Mouse (Mus musculus): ENCODE measurements around the gene Krtap26-1. TPM values are rescaled to one million over a fixed set of nuclear protein-coding genes. Genes with fewer than 3 reads are reported as not detected.

The Krtap26-1 gene
- polyA plus RNA-seq, 1 experiment: not detected

GRCm38 (mm10) chr16:88627566-88627965 lies 20.0 kb downstream of the Krtap26-1 start, which contains the start of gene 2310079G19Rik:
Gene 2310079G19Rik (minus strand): TSS chr16:88627666.
- Histone ChIP-seq H3K4me3 (ENCODE audit: low read depth, low read length) (no peak within 1 kb of the TSS), H3K27me3 (ENCODE audit: control insufficient read depth, insufficient read depth, low read length, poor library complexity, severe bottlenecking) (no peaks in the 10 kb centered on the region), H3K9me3 (replicated peaks; ENCODE audit: control insufficient read depth, insufficient read depth, low read length, poor library complexity, severe bottlenecking) (no peaks in the 10 kb centered on the region), H3K4me1 (ENCODE audit: control insufficient read depth, insufficient read depth, low read length) (no peaks in the 10 kb centered on the region), H3K27ac (ENCODE audit: insufficient read depth, low read length) (no peak within 1 kb of the TSS), H3K9ac (ENCODE audit: low read depth, poor library complexity, severe bottlenecking) (no peak within 1 kb of the TSS), H3K36me3 (ENCODE audit: control insufficient read depth, insufficient read depth, low read length, poor library complexity, severe bottlenecking) (no peaks in the 10 kb centered on the region)
- TF ChIP-seq CTCF (IDR thresholded peaks at IDR 0.05; ENCODE audit: low read depth, low read length): no peak
- TF ChIP-seq POLR2A (IDR thresholded peaks at IDR 0.05; ENCODE audit: insufficient read depth, low read length): no peak
- TF ChIP-seq EP300 (IDR thresholded peaks at IDR 0.05; ENCODE audit: insufficient read depth, low read depth, low read length): no peak

DNA sequence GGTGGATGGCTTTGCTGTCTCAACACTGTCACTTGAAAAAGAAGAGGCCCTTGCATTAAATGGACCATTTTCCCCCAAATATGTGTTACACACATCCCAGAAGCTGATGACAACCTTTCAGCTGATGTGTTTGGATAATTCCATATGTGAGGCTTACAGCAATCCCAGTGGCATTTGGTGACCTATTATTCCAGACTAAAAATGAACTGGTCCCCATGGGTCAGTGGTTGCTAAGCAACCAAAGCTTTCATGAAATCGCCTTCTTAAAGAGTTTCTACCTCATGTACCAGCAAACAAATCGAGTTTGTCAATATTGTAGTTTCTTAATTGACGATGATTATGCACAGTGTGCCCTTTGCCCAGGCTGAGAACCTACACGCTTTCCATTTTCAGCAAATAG lies 34.9 kb downstream of the Krtap26-1 start:
- Histone ChIP-seq H3K9ac (ENCODE audit: low read depth, poor library complexity, severe bottlenecking) (no peak overlapping the region), H3K9me3 (replicated peaks; ENCODE audit: control insufficient read depth, insufficient read depth, low read length, poor library complexity, severe bottlenecking) (no peaks in the 10 kb centered on the region), H3K36me3 (ENCODE audit: control insufficient read depth, insufficient read depth, low read length, poor library complexity, severe bottlenecking) (no peaks in the 10 kb centered on the region), H3K27ac (ENCODE audit: insufficient read depth, low read length) (no peak overlapping the region), H3K27me3 (ENCODE audit: control insufficient read depth, insufficient read depth, low read length, poor library complexity, severe bottlenecking) (no peaks in the 10 kb centered on the region), H3K4me1 (ENCODE audit: control insufficient read depth, insufficient read depth, low read length) (no peaks in the 10 kb centered on the region), H3K4me3 (ENCODE audit: low read depth, low read length) (no peak overlapping the region)
- TF ChIP-seq POLR2A (IDR thresholded peaks at IDR 0.05; ENCODE audit: insufficient read depth, low read length) (no peak), CTCF (IDR thresholded peaks at IDR 0.05; ENCODE audit: low read depth, low read length) (no peak), EP300 (IDR thresholded peaks at IDR 0.05; ENCODE audit: insufficient read depth, low read depth, low read length) (no peak)

DNA sequence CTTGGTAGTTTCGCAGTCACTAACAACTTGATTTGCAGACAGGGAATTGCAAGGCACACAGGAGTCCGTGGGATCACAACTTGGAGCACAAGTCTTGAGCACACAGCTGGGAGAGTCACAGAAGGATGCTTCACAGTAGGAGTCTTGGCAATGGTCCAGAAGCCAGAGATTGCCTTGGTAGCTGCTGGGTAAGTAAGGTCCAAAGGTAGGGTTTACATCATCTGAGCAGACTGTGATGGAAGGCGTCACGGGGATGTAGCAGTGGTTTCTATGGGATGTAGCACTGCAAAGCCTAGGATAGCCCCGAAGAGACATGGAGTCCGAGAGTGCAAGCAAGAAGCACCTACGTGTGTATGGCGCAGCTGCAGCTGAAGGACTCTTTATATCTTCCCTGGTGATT lies 35.7 kb downstream of the Krtap26-1 start, which contains the start of gene Krtap24-1:
Gene Krtap24-1, minus strand, starts transcription at position 358 of the 400 bp plus-strand sequence.
- Histone ChIP-seq H3K4me3 (ENCODE audit: low read depth, low read length) (no peak within 1 kb of the TSS), H3K4me1 (ENCODE audit: control insufficient read depth, insufficient read depth, low read length) (no peaks in the 10 kb centered on the region), H3K36me3 (ENCODE audit: control insufficient read depth, insufficient read depth, low read length, poor library complexity, severe bottlenecking) (no peaks in the 10 kb centered on the region), H3K9me3 (replicated peaks; ENCODE audit: control insufficient read depth, insufficient read depth, low read length, poor library complexity, severe bottlenecking) (no peaks in the 10 kb centered on the region), H3K27ac (ENCODE audit: insufficient read depth, low read length) (no peak within 1 kb of the TSS), H3K27me3 (ENCODE audit: control insufficient read depth, insufficient read depth, low read length, poor library complexity, severe bottlenecking) (no peaks in the 10 kb centered on the region), H3K9ac (ENCODE audit: low read depth, poor library complexity, severe bottlenecking) (no peak within 1 kb of the TSS)
- TF ChIP-seq CTCF (IDR thresholded peaks at IDR 0.05; ENCODE audit: low read depth, low read length) (no peak), POLR2A (IDR thresholded peaks at IDR 0.05; ENCODE audit: insufficient read depth, low read length) (no peak), EP300 (IDR thresholded peaks at IDR 0.05; ENCODE audit: insufficient read depth, low read depth, low read length) (no peak)

DNA sequence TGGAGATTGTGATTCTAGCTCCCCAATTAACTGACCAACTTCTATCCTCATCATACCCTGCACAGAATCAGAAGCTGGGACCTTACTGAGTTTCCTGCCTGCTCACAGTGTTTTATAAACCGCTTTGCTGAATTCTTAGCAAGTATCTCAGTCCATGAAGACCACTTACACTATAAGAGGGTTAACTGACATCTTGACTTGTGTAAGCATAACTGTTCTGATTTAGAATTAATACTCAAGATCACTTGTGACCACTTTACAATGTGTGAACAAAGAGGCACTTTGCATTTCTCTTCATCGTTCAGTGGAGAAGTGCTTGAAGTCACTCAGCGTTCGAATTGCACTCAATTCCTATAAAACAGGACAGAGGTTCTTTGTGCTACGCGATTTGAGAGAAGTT lies 43.0 kb downstream of the Krtap26-1 start:
- Histone ChIP-seq H3K9ac (ENCODE audit: low read depth, poor library complexity, severe bottlenecking) (no peak overlapping the region), H3K9me3 (replicated peaks; ENCODE audit: control insufficient read depth, insufficient read depth, low read length, poor library complexity, severe bottlenecking) (no peaks in the 10 kb centered on the region), H3K4me3 (ENCODE audit: low read depth, low read length) (no peak overlapping the region), H3K36me3 (ENCODE audit: control insufficient read depth, insufficient read depth, low read length, poor library complexity, severe bottlenecking) (no peaks in the 10 kb centered on the region), H3K27me3 (ENCODE audit: control insufficient read depth, insufficient read depth, low read length, poor library complexity, severe bottlenecking) (no peaks in the 10 kb centered on the region; the same call in 1 of the 2 replicates), H3K4me1 (ENCODE audit: control insufficient read depth, insufficient read depth, low read length) (no peaks in the 10 kb centered on the region), H3K27ac (ENCODE audit: insufficient read depth, low read length) (no peak overlapping the region)
- TF ChIP-seq POLR2A (IDR thresholded peaks at IDR 0.05; ENCODE audit: insufficient read depth, low read length) (no peak), CTCF (IDR thresholded peaks at IDR 0.05; ENCODE audit: low read depth, low read length) (no peak), EP300 (IDR thresholded peaks at IDR 0.05; ENCODE audit: insufficient read depth, low read depth, low read length) (no peak)

DNA sequence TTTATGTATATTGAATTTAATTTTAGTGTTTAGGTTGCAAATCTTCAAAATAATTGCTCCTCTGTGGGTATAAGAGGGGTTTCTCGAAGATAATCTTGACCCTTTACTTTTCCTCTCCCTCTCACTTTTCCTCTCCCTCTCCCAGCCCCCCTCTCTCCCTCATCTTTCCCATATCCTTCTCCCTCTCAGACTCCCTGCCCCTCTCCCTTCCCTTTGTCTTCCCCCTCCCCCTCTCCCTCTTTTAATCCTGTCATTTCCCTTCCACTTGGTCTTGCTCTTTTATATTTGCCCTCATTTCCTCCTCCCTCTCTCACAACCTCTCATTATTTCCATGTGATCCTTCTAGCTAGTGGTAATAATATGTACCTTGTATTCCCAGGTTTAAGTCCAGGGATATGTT lies 45.1 kb downstream of the Krtap26-1 start:
- Histone ChIP-seq H3K4me3 (ENCODE audit: low read depth, low read length) (no peak overlapping the region), H3K4me1 (ENCODE audit: control insufficient read depth, insufficient read depth, low read length) (no peaks in the 10 kb centered on the region), H3K9ac (ENCODE audit: low read depth, poor library complexity, severe bottlenecking) (no peak overlapping the region), H3K36me3 (ENCODE audit: control insufficient read depth, insufficient read depth, low read length, poor library complexity, severe bottlenecking) (no peaks in the 10 kb centered on the region), H3K9me3 (replicated peaks; ENCODE audit: control insufficient read depth, insufficient read depth, low read length, poor library complexity, severe bottlenecking) (no peaks in the 10 kb centered on the region), H3K27ac (ENCODE audit: insufficient read depth, low read length) (no peak overlapping the region), H3K27me3 (ENCODE audit: control insufficient read depth, insufficient read depth, low read length, poor library complexity, severe bottlenecking) (no peaks in the 10 kb centered on the region; the same call in 1 of the 2 replicates)
- TF ChIP-seq POLR2A (IDR thresholded peaks at IDR 0.05; ENCODE audit: insufficient read depth, low read length): no peak
- TF ChIP-seq EP300 (IDR thresholded peaks at IDR 0.05; ENCODE audit: insufficient read depth, low read depth, low read length): no peak
- TF ChIP-seq CTCF (IDR thresholded peaks at IDR 0.05; ENCODE audit: low read depth, low read length): no peak

DNA sequence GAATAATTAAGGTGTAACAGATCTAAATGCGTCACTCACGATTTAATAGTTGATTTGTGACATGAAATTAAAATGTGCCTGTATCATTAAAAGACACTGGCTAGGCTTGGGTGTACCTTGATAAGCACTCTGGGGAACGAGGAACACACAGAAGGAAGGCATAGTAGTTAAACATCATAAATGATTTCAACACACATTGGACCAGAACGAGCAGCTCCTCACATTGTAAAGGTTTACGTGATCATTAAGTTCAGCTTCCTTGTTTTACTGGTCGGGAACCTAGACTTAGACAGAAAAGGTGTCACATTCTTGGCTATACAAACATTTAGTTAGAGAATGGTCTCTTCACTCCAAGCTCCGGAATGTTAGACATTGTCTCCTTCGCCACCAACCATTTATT lies 47.3 kb downstream of the Krtap26-1 start:
- H3K36me3 ChIP-seq (ENCODE audit: control insufficient read depth, insufficient read depth, low read length, poor library complexity, severe bottlenecking): no peaks in the 10 kb centered on the region
- H3K4me1 ChIP-seq (ENCODE audit: control insufficient read depth, insufficient read depth, low read length): no peaks in the 10 kb centered on the region
- H3K4me3 ChIP-seq (ENCODE audit: low read depth, low read length): no peak overlapping the region
- TF ChIP-seq POLR2A (IDR thresholded peaks at IDR 0.05; ENCODE audit: insufficient read depth, low read length) (no peak), EP300 (IDR thresholded peaks at IDR 0.05; ENCODE audit: insufficient read depth, low read depth, low read length) (no peak), CTCF (IDR thresholded peaks at IDR 0.05; ENCODE audit: low read depth, low read length) (no peak)
- no peak overlapping the region for H3K27ac ChIP-seq (ENCODE audit: insufficient read depth, low read length)
- no peaks in the 10 kb centered on the region for H3K9me3 ChIP-seq (replicated peaks; ENCODE audit: control insufficient read depth, insufficient read depth, low read length, poor library complexity, severe bottlenecking)
- no peaks in the 10 kb centered on the region; the same call in 1 of the 2 replicates for H3K27me3 ChIP-seq (ENCODE audit: control insufficient read depth, insufficient read depth, low read length, poor library complexity, severe bottlenecking)
- H3K9ac ChIP-seq (ENCODE audit: low read depth, poor library complexity, severe bottlenecking): no peak overlapping the region

Measured in ES-Bruce4 (cell line).